Mouse (Mus musculus) brain, adult 10 weeks (tissue): Measurements from ENCODE around the gene Trpc1. TPM values are rescaled to one million over a fixed set of nuclear protein-coding genes. Genes with fewer than 3 reads are reported as not detected.

Experiments
- polyA plus RNA-seq: library from polyadenylated mRNA; stranded (reverse); fragments of 350-450 nt; fragmentation: Illumina TruSeq; extraction: RNeasy Lipid Tissue Mini Kit (QIAGEN cat#74804); gene quantifications from one replicate; pipeline ENCODE4 v1.2.3, GENCODE M21; 2015; ENCODE audit warnings: low read depth, low replicate concordance

Gene Trpc1
- 27.4 TPM for polyA plus RNA-seq

GRCm38 (mm10) chr9:95750037-95750511 lies at the start of gene Trpc1:
Gene Trpc1 (minus strand): TSS chr9:95750375.

Other genes with a start within 250 kb of the Trpc1 start
- 37.0 TPM for gene U2surp, start 238.4 kb downstream of the Trpc1 start, polyA plus RNA-seq
- 21.8 TPM for gene Paqr9, start 190.7 kb downstream of the Trpc1 start, polyA plus RNA-seq
- gene Pcolce2, start 112.8 kb downstream of the Trpc1 start, polyA plus RNA-seq, result 7.6 TPM
- gene Pls1, start 94.9 kb upstream of the Trpc1 start, polyA plus RNA-seq, result 9.9 TPM
- gene Atr, start 107.2 kb upstream of the Trpc1 start, polyA plus RNA-seq, result 7.2 TPM
- 11.0 TPM for gene Xrn1, start 204.4 kb upstream of the Trpc1 start, polyA plus RNA-seq